Mouse (Mus musculus) brain, embryonic 14.5 days (tissue): ENCODE measurements around the gene Mamdc4. TPM values are rescaled to one million over a fixed set of nuclear protein-coding genes. Genes with fewer than 3 reads are reported as not detected.

ENCODE experiments used
- DNase-seq: peaks from one replicate; pipeline ENCODE4 v3.0.0-alpha.2; 2011; ENCODE audit warnings: low read depth
- CTCF ChIP-seq: fragments of 200-500 bp; IDR thresholded peaks from 2 replicates; pipeline ENCODE4 v1.5.1; 2012; ENCODE audit warnings: inconsistent platforms, mild to moderate bottlenecking, moderate library complexity, borderline replicate concordance; ENCODE audit not compliant: insufficient read depth, insufficient read length; ENCODE audit errors: extremely low read depth
- POLR2A ChIP-seq: fragments of 200-500 bp; IDR thresholded peaks from 2 replicates; pipeline ENCODE4 v1.6.1; 2012; ENCODE audit warnings: mild to moderate bottlenecking, inconsistent platforms, borderline replicate concordance; ENCODE audit not compliant: poor library complexity, insufficient read depth, insufficient read length, severe bottlenecking; ENCODE audit errors: extremely low read depth
- polyA plus RNA-seq: library from polyadenylated mRNA; depleted of rRNA; stranded (reverse); fragments of >200 nt; gene quantifications from 2 replicates; pipeline ENCODE4 v1.2.3, GENCODE M21; 2012

Mamdc4 gene
- polyA plus RNA-seq, 1 experiment: 5.0 TPM

GRCm38 (mm10) chr2:25574136-25574535, 509 bp downstream of the Mamdc4 start:
- TF ChIP-seq CTCF: no peak
- no peak for TF ChIP-seq POLR2A
- DNase-seq: no peak

GRCm38 (mm10) chr2:25573068-25573467, 1.6 kb downstream of the Mamdc4 start:
- no peak for DNase-seq
- TF ChIP-seq POLR2A (no peak), CTCF (no peak)

DNA sequence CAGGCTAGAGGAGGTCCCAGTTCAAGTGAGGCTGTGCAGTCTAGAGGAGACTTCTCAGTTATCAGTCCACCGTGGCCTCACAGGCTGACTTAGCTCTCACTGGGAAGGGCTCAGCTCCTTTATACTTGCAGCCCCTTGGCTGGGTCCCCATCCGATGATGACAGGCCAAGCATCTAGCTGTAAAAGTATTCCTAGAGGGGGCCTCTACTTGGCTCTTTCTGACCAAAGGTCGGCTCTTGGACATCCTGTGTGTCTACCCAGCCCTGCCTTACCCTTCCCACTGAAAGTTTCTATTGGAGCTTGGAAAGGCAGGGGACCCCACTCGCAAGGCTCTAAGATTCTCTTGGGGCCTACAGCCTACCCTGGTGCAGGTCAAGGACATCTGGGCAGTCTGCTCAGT, 3.4 kb downstream of the Mamdc4 start:
- no peak for DNase-seq
- no peak for TF ChIP-seq POLR2A
- no peak for TF ChIP-seq CTCF

- no peak for DNase-seq
- TF ChIP-seq CTCF (no peak), POLR2A (no peak)
These were observed 5.3 kb downstream of the Mamdc4 start for GRCm38 (mm10) chr2:25569323-25569722.

DNA sequence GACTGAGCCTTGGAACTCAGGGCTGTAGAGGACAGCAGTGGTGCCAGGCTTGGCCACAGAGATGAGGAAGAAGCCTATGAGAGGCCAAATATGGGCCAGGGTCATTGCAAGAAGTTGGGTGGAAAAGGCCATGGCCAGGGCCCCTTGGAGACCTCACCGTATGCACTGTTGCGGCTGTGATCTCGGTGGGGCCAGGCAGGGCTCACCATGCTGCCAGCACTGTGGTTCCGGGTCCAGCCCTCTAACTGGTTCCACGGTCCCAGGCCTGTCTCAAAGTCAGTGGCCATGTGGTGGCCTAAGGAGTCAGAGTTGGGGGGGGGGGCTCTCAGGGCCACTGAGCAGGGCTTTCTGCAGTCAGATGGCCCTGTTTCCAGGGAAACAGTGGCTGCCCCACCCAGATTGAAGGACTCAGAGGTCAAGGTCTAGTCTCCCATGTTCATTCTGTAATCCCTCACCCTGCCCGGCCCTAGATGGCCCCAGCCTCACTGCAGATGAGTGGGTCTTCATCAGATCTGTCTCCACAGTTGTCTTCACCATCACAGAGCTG, 6.1 kb downstream of the Mamdc4 start:
- TF ChIP-seq POLR2A (no peak), CTCF (no peak)
- DNase-seq: no peak

GRCm38 (mm10) chr2:25566558-25566957, 8.1 kb downstream of the Mamdc4 start:
- no peak for DNase-seq
- TF ChIP-seq POLR2A: no peak
- TF ChIP-seq CTCF: 0 out of 2 replicates have a peak, but pooled peaks have one; percentile 19

DNA sequence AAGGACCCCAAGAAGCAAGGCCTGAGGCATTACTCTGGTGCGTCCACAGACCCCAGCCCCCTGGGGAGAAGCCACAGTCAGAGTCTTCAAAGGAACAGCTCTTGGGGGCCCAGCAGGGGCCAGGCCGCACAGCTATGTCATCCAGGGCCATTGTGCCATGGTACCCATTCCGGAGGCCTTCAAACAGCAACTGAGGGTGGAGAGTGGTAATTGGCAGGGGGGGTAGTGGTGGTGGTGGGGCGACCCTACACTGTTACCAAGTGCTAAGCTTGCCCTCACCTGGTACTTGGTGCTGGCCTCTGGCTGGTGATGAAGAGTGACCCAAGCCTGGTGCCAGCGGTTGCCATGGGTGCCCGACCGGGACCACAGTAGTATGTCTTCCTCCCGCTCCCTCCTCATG, 8.9 kb downstream of the Mamdc4 start:
- DNase-seq: no peak
- TF ChIP-seq POLR2A: no peak
- TF ChIP-seq CTCF: no peak

DNA sequence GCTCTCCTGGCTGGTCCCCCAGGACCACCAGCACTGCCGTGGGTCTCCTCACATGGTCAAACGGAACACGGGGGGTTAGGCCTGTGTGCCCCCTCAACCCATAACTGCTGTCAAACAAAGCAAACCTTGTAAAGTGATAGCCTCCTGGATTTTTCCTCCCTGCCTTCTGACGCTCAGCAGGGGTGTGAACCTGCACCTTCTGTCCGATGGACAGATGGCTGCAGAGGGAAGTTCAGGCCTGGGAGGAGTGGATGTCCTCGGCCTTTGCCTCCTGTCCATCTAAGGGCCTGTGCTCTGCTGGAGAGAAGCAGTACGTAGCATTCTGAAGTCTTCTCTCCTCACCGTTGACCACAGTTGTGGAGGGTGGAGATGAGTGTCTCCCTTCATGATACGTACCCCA, 12.7 kb downstream of the Mamdc4 start:
- TF ChIP-seq CTCF: no peak
- TF ChIP-seq POLR2A: no peak
- DNase-seq: no peak

GRCm38 (mm10) chr2:25560551-25560950, 14.1 kb downstream of the Mamdc4 start:
- TF ChIP-seq CTCF (no peak), POLR2A (no peak)
- no peak for DNase-seq

- DNase-seq: no peak
- TF ChIP-seq POLR2A: no peak
- no peak for TF ChIP-seq CTCF
These were observed 15.9 kb downstream of the Mamdc4 start for GRCm38 (mm10) chr2:25558774-25559173.

DNA sequence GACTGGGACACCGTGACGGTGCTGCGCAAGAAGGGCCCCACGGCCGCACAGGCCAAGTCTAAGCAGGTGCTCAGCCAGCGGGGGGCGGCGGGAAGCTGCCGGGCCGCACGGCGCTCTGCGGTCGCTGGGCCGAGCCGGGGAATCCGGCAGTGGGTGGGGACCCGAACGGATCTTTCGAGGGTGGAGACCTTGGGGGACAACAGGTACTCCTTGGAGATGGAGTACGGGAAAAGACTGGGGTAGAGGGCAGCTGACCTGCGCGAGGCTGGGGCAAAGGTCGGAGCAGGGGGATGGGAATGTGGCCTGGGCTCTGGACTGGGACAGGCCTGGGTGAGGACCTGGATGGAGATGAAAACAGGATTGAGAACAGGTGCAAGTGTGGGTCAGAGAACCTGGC, 16.7 kb downstream of the Mamdc4 start:
- no peak for TF ChIP-seq CTCF
- TF ChIP-seq POLR2A: no peak
- no peak for DNase-seq

- TF ChIP-seq CTCF (no peak), POLR2A (peak; percentile 93)
- DNase-seq: peak; percentile 97
These were observed 17.3 kb downstream of the Mamdc4 start, which contains the start of gene Edf1 for GRCm38 (mm10) chr2:25557221-25557963. TSS of gene Edf1 (plus strand) at chr2:25557847.
